Mouse (Mus musculus): ENCODE data around the gene Hbs1l. TPM values are rescaled to one million over a fixed set of nuclear protein-coding genes. Genes with fewer than 3 reads are reported as not detected.
"Not testable (repeated sequence)": the region's sequence is repeated elsewhere in the genome, so short reads cannot be mapped to it uniquely, and the experiment has no call there.

The Hbs1l gene
- total RNA-seq, 2 experiments from 2014 or later, result 57.0 to 57.7 TPM

GRCm38 (mm10) chr10:21359086-21359485, 63.3 kb downstream of the Hbs1l start:
- DNase-seq, result no peak

- DNase-seq, result no peak
These were observed 66.1 kb downstream of the Hbs1l start for GRCm38 (mm10) chr10:21361871-21362270.

GRCm38 (mm10) chr10:21363297-21363696, 67.5 kb downstream of the Hbs1l start:
- DNase-seq, result no peak

GRCm38 (mm10) chr10:21364946-21365345, 69.2 kb downstream of the Hbs1l start:
- no peak for DNase-seq

GRCm38 (mm10) chr10:21365897-21366296, 70.1 kb downstream of the Hbs1l start:
- no peak for DNase-seq

- DNase-seq, result no peak
These were observed 70.7 kb downstream of the Hbs1l start for GRCm38 (mm10) chr10:21366471-21366870.

- no peak for DNase-seq
These were observed 71.7 kb downstream of the Hbs1l start for GRCm38 (mm10) chr10:21367481-21367880.

- DNase-seq, result no peak
These were observed 73.8 kb downstream of the Hbs1l start for GRCm38 (mm10) chr10:21369586-21369985.

GRCm38 (mm10) chr10:21372271-21372670, 76.5 kb downstream of the Hbs1l start:
- DNase-seq, result no peak

GRCm38 (mm10) chr10:21376682-21377473, 81.1 kb downstream of the Hbs1l start, which contains the start of gene Aldh8a1:
TSS of gene Aldh8a1 (plus strand) at chr10:21377291.
- DNase-seq, result no peak

GRCm38 (mm10) chr10:21378196-21378944, 82.6 kb downstream of the Hbs1l start:
- no peak for DNase-seq

GRCm38 (mm10) chr10:21382914-21383313, 87.1 kb downstream of the Hbs1l start:
- no peak for DNase-seq

GRCm38 (mm10) chr10:21385111-21385663, 89.4 kb downstream of the Hbs1l start:
- DNase-seq, result no peak

GRCm38 (mm10) chr10:21389075-21389474, 93.3 kb downstream of the Hbs1l start:
- DNase-seq, result no peak

- no peak for DNase-seq
These were observed 94.7 kb downstream of the Hbs1l start for GRCm38 (mm10) chr10:21390440-21390839.

GRCm38 (mm10) chr10:21391286-21391685, 95.5 kb downstream of the Hbs1l start:
- DNase-seq, result no peak

GRCm38 (mm10) chr10:21393390-21393789, 97.6 kb downstream of the Hbs1l start:
- DNase-seq, result no peak

GRCm38 (mm10) chr10:21395426-21396139, 99.8 kb downstream of the Hbs1l start:
- no peak for DNase-seq

- DNase-seq, result not testable (repeated sequence)
These were observed 103.2 kb downstream of the Hbs1l start for GRCm38 (mm10) chr10:21398873-21399425.

GRCm38 (mm10) chr10:21399622-21400021, 103.8 kb downstream of the Hbs1l start:
- DNase-seq, result no peak

- no peak for DNase-seq
These were observed 104.3 kb downstream of the Hbs1l start for GRCm38 (mm10) chr10:21400031-21400430.

- DNase-seq, result no peak
These were observed 104.7 kb downstream of the Hbs1l start for GRCm38 (mm10) chr10:21400453-21400852.
